Mouse (Mus musculus) neutrophil, adult 83 days (primary cell): Measurements from ENCODE around the gene Rab11fip2. TPM values are rescaled to one million over a fixed set of nuclear protein-coding genes. Genes with fewer than 3 reads are reported as not detected.

Source experiments
- total RNA-seq, 2 experiments: library from RNA; stranded (reverse); gene quantifications; one replicate each; pipeline ENCODE4 v1.2.4; 2023

The Rab11fip2 gene
- 1 to 10 TPM; 5.8 to 7.5 TPM for total RNA-seq

GRCm38 (mm10) chr19:59943322-59943871, at the start of gene Rab11fip2:
Gene Rab11fip2, minus strand, starts transcription at chr19:59943654.

